Mouse (Mus musculus) kidney, adult 2 months (tissue): ENCODE results near the gene Tekt4.

ENCODE experiments used
- CTCF ChIP-seq: fragments of 200-500 bp; conservative IDR thresholded peaks from 2 replicates; pipeline ENCODE4 v1.5.1; 2011; ENCODE audit warnings: low read depth, mild to moderate bottlenecking, control low read depth, low read length, moderate library complexity, mixed read lengths; ENCODE audit not compliant: insufficient read depth, insufficient read length
- POLR2A ChIP-seq: fragments of 200-500 bp; IDR thresholded peaks from one replicate; pipeline ENCODE4 v1.6.1; 2011; ENCODE audit warnings: low read depth, low read length, control low read depth

- TF ChIP-seq CTCF = no peak
- TF ChIP-seq POLR2A = no peak
These were observed 49.1 kb upstream of the Tekt4 start for GRCm38 (mm10) chr17:25405224-25405895.
